Mouse (Mus musculus): ENCODE data around the gene Myo9a. TPM values are rescaled to one million over a fixed set of nuclear protein-coding genes. Genes with fewer than 3 reads are reported as not detected.
"Not testable (repeated sequence)": the region's sequence is repeated elsewhere in the genome, so short reads cannot be mapped to it uniquely, and the experiment has no call there.

Gene Myo9a
- polyA plus RNA-seq, 1 experiment from 2014 or later: 15.0 TPM

- not testable (repeated sequence) for H3K27ac ChIP-seq (ENCODE audit: low read length); H3K36me3 ChIP-seq (ENCODE audit: control insufficient read depth, insufficient read depth, low read length); H3K4me1 ChIP-seq (ENCODE audit: control insufficient read depth, insufficient read depth, low read length); ATAC-seq (ENCODE audit: insufficient read depth, low FRiP score); H3K9ac ChIP-seq (ENCODE audit: low read length); H3K4me2 ChIP-seq (ENCODE audit: low read depth, low read length); H3K27me3 ChIP-seq (ENCODE audit: control insufficient read depth, insufficient read depth, low read length); H3K9me3 ChIP-seq (replicated peaks; ENCODE audit: control insufficient read depth, low read length); H3K4me3 ChIP-seq (replicated peaks; ENCODE audit: low read length)
- 78% methylated on average over 3 of the region's 3 CpGs for WGBS
Observed at GRCm38 (mm10) chr9:59806046-59806774, 55.5 kb downstream of the Myo9a start.

GRCm38 (mm10) chr9:59884551-59884950 is 133.9 kb downstream of the Myo9a start:
- Histone ChIP-seq H3K36me3 (ENCODE audit: control insufficient read depth, insufficient read depth, low read length) (no peaks in the 10 kb centered on the region), H3K4me2 (ENCODE audit: low read depth, low read length) (no peak overlapping the region), H3K27ac (ENCODE audit: low read length) (no peak overlapping the region), H3K9me3 (replicated peaks; ENCODE audit: control insufficient read depth, low read length) (no peaks in the 10 kb centered on the region), H3K9ac (ENCODE audit: low read length) (no peak overlapping the region), H3K27me3 (ENCODE audit: control insufficient read depth, insufficient read depth, low read length) (no peaks in the 10 kb centered on the region), H3K4me3 (replicated peaks; ENCODE audit: low read length) (no peak overlapping the region), H3K4me1 (ENCODE audit: control insufficient read depth, insufficient read depth, low read length) (no peaks in the 10 kb centered on the region)
- ATAC-seq (ENCODE audit: insufficient read depth, low FRiP score): no peak

GRCm38 (mm10) chr9:59903382-59903781 is 152.7 kb downstream of the Myo9a start:
- 85% methylated on average over 1 of the region's 1 CpGs for WGBS
- no peak overlapping the region for H3K27ac ChIP-seq (ENCODE audit: low read length)
- no peak overlapping the region for H3K4me3 ChIP-seq (replicated peaks; ENCODE audit: low read length)
- H3K4me1 ChIP-seq (ENCODE audit: control insufficient read depth, insufficient read depth, low read length): no peaks in the 10 kb centered on the region
- H3K36me3 ChIP-seq (ENCODE audit: control insufficient read depth, insufficient read depth, low read length): no peaks in the 10 kb centered on the region
- H3K4me2 ChIP-seq (ENCODE audit: low read depth, low read length): no peak overlapping the region
- H3K9ac ChIP-seq (ENCODE audit: low read length): no peak overlapping the region
- no peak for ATAC-seq (ENCODE audit: insufficient read depth, low FRiP score)
- no peaks in the 10 kb centered on the region for H3K27me3 ChIP-seq (ENCODE audit: control insufficient read depth, insufficient read depth, low read length)
- H3K9me3 ChIP-seq (replicated peaks; ENCODE audit: control insufficient read depth, low read length): no peaks in the 10 kb centered on the region

GRCm38 (mm10) chr9:59914761-59915160 is 164.1 kb downstream of the Myo9a start:
- Histone ChIP-seq H3K9ac (ENCODE audit: low read length) (no peak overlapping the region), H3K27me3 (ENCODE audit: control insufficient read depth, insufficient read depth, low read length) (no peaks in the 10 kb centered on the region), H3K4me3 (replicated peaks; ENCODE audit: low read length) (no peak overlapping the region), H3K27ac (ENCODE audit: low read length) (no peak overlapping the region), H3K36me3 (ENCODE audit: control insufficient read depth, insufficient read depth, low read length) (peaks cover 3% of the 10 kb centered on the region; the same call in 1 of the 2 replicates), H3K4me1 (ENCODE audit: control insufficient read depth, insufficient read depth, low read length) (no peaks in the 10 kb centered on the region), H3K9me3 (replicated peaks; ENCODE audit: control insufficient read depth, low read length) (no peaks in the 10 kb centered on the region), H3K4me2 (ENCODE audit: low read depth, low read length) (no peak overlapping the region)
- ATAC-seq (ENCODE audit: insufficient read depth, low FRiP score): no peak
- WGBS: 81% methylated on average over 1 of the region's 1 CpGs

- H3K27me3 ChIP-seq (ENCODE audit: control insufficient read depth, insufficient read depth, low read length): no peaks in the 10 kb centered on the region
- WGBS: 80% methylated on average over 3 of the region's 3 CpGs
- no peaks in the 10 kb centered on the region for H3K9me3 ChIP-seq (replicated peaks; ENCODE audit: control insufficient read depth, low read length)
- H3K9ac ChIP-seq (ENCODE audit: low read length): no peak overlapping the region
- H3K4me2 ChIP-seq (ENCODE audit: low read depth, low read length): no peak overlapping the region
- no peak for ATAC-seq (ENCODE audit: insufficient read depth, low FRiP score)
- H3K4me1 ChIP-seq (ENCODE audit: control insufficient read depth, insufficient read depth, low read length): no peaks in the 10 kb centered on the region
- H3K27ac ChIP-seq (ENCODE audit: low read length): no peak overlapping the region
- H3K36me3 ChIP-seq (ENCODE audit: control insufficient read depth, insufficient read depth, low read length): no peaks in the 10 kb centered on the region
- H3K4me3 ChIP-seq (replicated peaks; ENCODE audit: low read length): no peak overlapping the region
Observed at GRCm38 (mm10) chr9:59930248-59930647, 179.6 kb downstream of the Myo9a start.

GRCm38 (mm10) chr9:59935866-59936265 is 185.2 kb downstream of the Myo9a start:
- H3K9ac ChIP-seq (ENCODE audit: low read length); H3K27ac ChIP-seq (ENCODE audit: low read length); H3K4me3 ChIP-seq (replicated peaks; ENCODE audit: low read length); H3K36me3 ChIP-seq (ENCODE audit: control insufficient read depth, insufficient read depth, low read length); ATAC-seq (ENCODE audit: insufficient read depth, low FRiP score); H3K4me1 ChIP-seq (ENCODE audit: control insufficient read depth, insufficient read depth, low read length); H3K9me3 ChIP-seq (replicated peaks; ENCODE audit: control insufficient read depth, low read length); H3K4me2 ChIP-seq (ENCODE audit: low read depth, low read length); H3K27me3 ChIP-seq (ENCODE audit: control insufficient read depth, insufficient read depth, low read length): not testable (repeated sequence)
- WGBS: 69% methylated on average over 8 of the region's 8 CpGs

GRCm38 (mm10) chr9:59938529-59938928 is 187.8 kb downstream of the Myo9a start:
- H3K27ac ChIP-seq (ENCODE audit: low read length): no peak overlapping the region
- H3K9ac ChIP-seq (ENCODE audit: low read length): no peak overlapping the region
- H3K4me2 ChIP-seq (ENCODE audit: low read depth, low read length): no peak overlapping the region
- no peak overlapping the region for H3K4me3 ChIP-seq (replicated peaks; ENCODE audit: low read length)
- ATAC-seq (ENCODE audit: insufficient read depth, low FRiP score): no peak
- no peaks in the 10 kb centered on the region for H3K9me3 ChIP-seq (replicated peaks; ENCODE audit: control insufficient read depth, low read length)
- H3K36me3 ChIP-seq (ENCODE audit: control insufficient read depth, insufficient read depth, low read length): no peaks in the 10 kb centered on the region
- 0 out of 2 replicates have a peak, but pooled peaks cover 3% of the 10 kb centered on the region for H3K4me1 ChIP-seq (ENCODE audit: control insufficient read depth, insufficient read depth, low read length)
- WGBS: 83% methylated on average over 8 of the region's 8 CpGs
- H3K27me3 ChIP-seq (ENCODE audit: control insufficient read depth, insufficient read depth, low read length): no peaks in the 10 kb centered on the region

GRCm38 (mm10) chr9:59939691-59940090 is 189.0 kb downstream of the Myo9a start:
- WGBS: 60% methylated on average over 2 of the region's 2 CpGs
- no peak overlapping the region for H3K27ac ChIP-seq (ENCODE audit: low read length)
- no peaks in the 10 kb centered on the region for H3K27me3 ChIP-seq (ENCODE audit: control insufficient read depth, insufficient read depth, low read length)
- no peak overlapping the region for H3K4me2 ChIP-seq (ENCODE audit: low read depth, low read length)
- H3K9me3 ChIP-seq (replicated peaks; ENCODE audit: control insufficient read depth, low read length): no peaks in the 10 kb centered on the region
- no peaks in the 10 kb centered on the region for H3K36me3 ChIP-seq (ENCODE audit: control insufficient read depth, insufficient read depth, low read length)
- no peak overlapping the region for H3K4me3 ChIP-seq (replicated peaks; ENCODE audit: low read length)
- 0 out of 2 replicates have a peak, but pooled peaks cover 3% of the 10 kb centered on the region for H3K4me1 ChIP-seq (ENCODE audit: control insufficient read depth, insufficient read depth, low read length)
- H3K9ac ChIP-seq (ENCODE audit: low read length): no peak overlapping the region
- no peak for ATAC-seq (ENCODE audit: insufficient read depth, low FRiP score)

- Histone ChIP-seq H3K27me3 (ENCODE audit: control insufficient read depth, insufficient read depth, low read length) (no peaks in the 10 kb centered on the region), H3K4me2 (ENCODE audit: low read depth, low read length) (no peak overlapping the region), H3K9ac (ENCODE audit: low read length) (no peak overlapping the region), H3K9me3 (replicated peaks; ENCODE audit: control insufficient read depth, low read length) (no peaks in the 10 kb centered on the region), H3K27ac (ENCODE audit: low read length) (peak overlapping the region; percentile 17; the same call in 1 of the 2 replicates), H3K36me3 (ENCODE audit: control insufficient read depth, insufficient read depth, low read length) (no peaks in the 10 kb centered on the region), H3K4me3 (replicated peaks; ENCODE audit: low read length) (no peak overlapping the region), H3K4me1 (ENCODE audit: control insufficient read depth, insufficient read depth, low read length) (0 out of 2 replicates have a peak, but pooled peaks cover 3% of the 10 kb centered on the region)
- WGBS: 64% methylated on average over 10 of the region's 12 CpGs
- no peak for ATAC-seq (ENCODE audit: insufficient read depth, low FRiP score)
Observed at GRCm38 (mm10) chr9:59940913-59941884, 190.5 kb downstream of the Myo9a start.

Data from stomach, embryonic 16.5 days (tissue).